ENCODE assay signal across 9 mouse cellular contexts in genomic region chr11:32349284-32349953, GRCm38 (mm10). TPM values are rescaled to one million over a fixed set of nuclear protein-coding genes. Genes with fewer than 3 reads are reported as not detected.
DNase-seq lines count a peak whose midpoint lies in the region; ATAC-seq lines count a peak whose summit lies in the region.
"Had no signal": no experiment of that assay in that cellular context is flagged by ENCODE, and none has a peak within 500 bp of the region (broad histone marks: within the 10 kb centered on the region; RNA-seq: fewer than 3 reads in every experiment).

No protein-coding gene starts in this region.

- H3K27ac ChIP-seq in lung, embryonic 16.5 days (ENCODE audit: low read length), result peak overlapping the region; percentile 81; the same call in 1 of the 2 replicates
- peak overlapping the region; percentile 83 for H3K27ac ChIP-seq in stomach, embryonic 14.5 days (ENCODE audit: low read length)
- H3K27ac ChIP-seq: liver, embryonic 14.5 days had no signal

- peaks cover 15% of the 10 kb centered on the region for H3K4me1 ChIP-seq in lung, embryonic 16.5 days (replicated peaks; ENCODE audit: control insufficient read depth, insufficient read depth, low read length)
- peaks cover 16% of the 10 kb centered on the region for H3K4me1 ChIP-seq in stomach, embryonic 14.5 days (ENCODE audit: control insufficient read depth, insufficient read depth, low read length)

- H3K4me2 ChIP-seq in lung, embryonic 16.5 days (ENCODE audit: low read depth, low read length), result peak overlapping the region; percentile 80
- H3K4me2 ChIP-seq in stomach, embryonic 14.5 days (replicated peaks; ENCODE audit: low read depth, low read length), result peak overlapping the region; percentile 97

- peak; percentile 46 to 68 for ATAC-seq in hematopoietic stem cell, adult 5-6 weeks (replicated peaks in 1 of 2; ENCODE audit: insufficient read depth in 1 of 2, low FRiP score in 2 of 2, low TSS enrichment in 1 of 2, low read depth in 1 of 2, poor library complexity in 2 of 2, severe bottlenecking in 2 of 2)
- ATAC-seq in lung, embryonic 16.5 days (ENCODE audit: low read depth), result peak; percentile 13
- no peak for ATAC-seq in stomach, embryonic 14.5 days (ENCODE audit: insufficient number of reproducible peaks, insufficient read depth, low FRiP score, low read depth)

- DNase-seq in urinary bladder, adult 2 months (ENCODE audit: low spot score), result peak; percentile 23
- DNase-seq in urinary bladder, postnatal 10 days (ENCODE audit: low spot score), result no peak
- no peak for DNase-seq in cerebellum, adult 11-12 months
- no peak for DNase-seq in layer of hippocampus, postnatal 36 days
- DNase-seq in spleen, postnatal 36 days (ENCODE audit: low spot score in 2 of 2), result no peak

- H3K4me3 ChIP-seq in lung, embryonic 16.5 days (ENCODE audit: low read length), result peak overlapping the region; percentile 89
- H3K4me3 ChIP-seq in stomach, embryonic 14.5 days (ENCODE audit: low read depth, low read length), result peak overlapping the region; percentile 78; the same call in 1 of the 2 replicates

- H3K9me3 ChIP-seq in lung, embryonic 16.5 days (ENCODE audit: control insufficient read depth, low read length), result no peaks in the 10 kb centered on the region
- H3K9me3 ChIP-seq in stomach, embryonic 14.5 days (ENCODE audit: control insufficient read depth, low read depth, low read length), result no peaks in the 10 kb centered on the region

- H3K27me3 ChIP-seq in lung, embryonic 16.5 days (ENCODE audit: control insufficient read depth, insufficient read depth, low read depth, low read length), result no peaks in the 10 kb centered on the region
- H3K27me3 ChIP-seq in stomach, embryonic 14.5 days (ENCODE audit: control insufficient read depth, insufficient read depth, low read length), result no peaks in the 10 kb centered on the region

- peak overlapping the region; percentile 96 for H3K9ac ChIP-seq in lung, embryonic 16.5 days (ENCODE audit: low read length)
- H3K9ac ChIP-seq in stomach, embryonic 14.5 days (replicated peaks; ENCODE audit: low read depth, low read length), result no peak overlapping the region
- H3K9ac ChIP-seq: liver, embryonic 14.5 days had no signal

- peaks cover 13% of the 10 kb centered on the region for H3K36me3 ChIP-seq in lung, embryonic 16.5 days (ENCODE audit: control insufficient read depth, insufficient read depth, low read length)
- H3K36me3 ChIP-seq in stomach, embryonic 14.5 days (ENCODE audit: control insufficient read depth, insufficient read depth, low read length), result peaks cover 12% of the 10 kb centered on the region; the same call in 1 of the 2 replicates

- WGBS in lung, embryonic 16.5 days, result 57% methylated on average over 13 of the region's 13 CpGs
- 62% methylated on average over 13 of the region's 13 CpGs for WGBS in stomach, embryonic 14.5 days

RNA-seq across cellular contexts. Expression of gene Sh3pxd2b, which starts 1.8 kb away (rescaled TPM):
- polyA plus RNA-seq in urinary bladder, adult 2 months (2012; rRNA removed), result 10.0 and 15.0 TPM in 2 replicates
- total RNA-seq in hematopoietic stem cell, adult 5-6 weeks (2017), result 1.5 and 1.6 TPM in 2 replicates
- polyA plus RNA-seq in lung, embryonic 16.5 days (2015; fragmentation: Nextera tagmentation; extraction: Ambion mirVana), result 23.4 and 23.6 TPM in 2 replicates
- polyA plus RNA-seq in stomach, embryonic 14.5 days (2014; fragmentation: Nextera tagmentation; extraction: Ambion mirVana), result 31.7 and 34.6 TPM in 2 replicates
- total RNA-seq in layer of hippocampus, postnatal 36 days (2021), result 10 to 100 TPM; 10.5 to 12.6 TPM

RNA-seq across cellular contexts. Expression of gene Hbq1a, which starts 49.5 kb away (rescaled TPM):
- not detected in 2 replicates for polyA plus RNA-seq in urinary bladder, adult 2 months (2012; rRNA removed)
- not detected in 2 replicates for total RNA-seq in hematopoietic stem cell, adult 5-6 weeks (2017)
- polyA plus RNA-seq in lung, embryonic 16.5 days (2015; fragmentation: Nextera tagmentation; extraction: Ambion mirVana), result 0.46 and 1.1 TPM in 2 replicates
- polyA plus RNA-seq in stomach, embryonic 14.5 days (2014; fragmentation: Nextera tagmentation; extraction: Ambion mirVana), result 1.0 TPM in 1 of 2 replicates, not detected in the other
- 1 to 10 TPM in 1 of 2 experiments, not detected in 1; 1.4 TPM for total RNA-seq in layer of hippocampus, postnatal 36 days (2021)

RNA-seq across cellular contexts. Expression of gene Hba-a2, which starts 53.1 kb away (rescaled TPM):
- 173 and 196 TPM in 2 replicates for polyA plus RNA-seq in urinary bladder, adult 2 months (2012; rRNA removed)
- 60.4 and 104 TPM in 2 replicates for total RNA-seq in hematopoietic stem cell, adult 5-6 weeks (2017)
- polyA plus RNA-seq in lung, embryonic 16.5 days (2015; fragmentation: Nextera tagmentation; extraction: Ambion mirVana), result 22,746 and 25,203 TPM in 2 replicates
- 6,035 and 6,415 TPM in 2 replicates for polyA plus RNA-seq in stomach, embryonic 14.5 days (2014; fragmentation: Nextera tagmentation; extraction: Ambion mirVana)
- 100 to 1,000 TPM; 192 to 362 TPM for total RNA-seq in layer of hippocampus, postnatal 36 days (2021)

Comparison
In these comparisons a context has a peak if more than half of its experiments do, and no peak if none do; other contexts are left out.
1. RNA of gene Hba-a2, which starts 53.1 kb away (polyA plus RNA-seq): 22,746 to 25,203 TPM in lung, embryonic 16.5 days and 6,035 to 6,415 TPM in stomach, embryonic 14.5 days; 173 to 196 TPM in urinary bladder, adult 2 months; every median in the first group is over 10 times any median in the second.